Mouse (Mus musculus) ovary, postnatal 36 days (tissue): ENCODE measurements around the gene Snapc3.
"Not testable (repeated sequence)": the region's sequence is repeated elsewhere in the genome, so short reads cannot be mapped to it uniquely, and the experiment has no call there.

Source experiments
- DNase-seq: peaks from one replicate; pipeline ENCODE4 v3.0.0; 2022; ENCODE audit warnings: low spot score, mixed read lengths

The Snapc3 gene

GRCm38 (mm10) chr4:83417820-83418186, 279 bp downstream of the Snapc3 start:
- DNase-seq, result no peak

- DNase-seq, result no peak
Measured at GRCm38 (mm10) chr4:83418781-83419180, 1.3 kb downstream of the Snapc3 start.

DNA sequence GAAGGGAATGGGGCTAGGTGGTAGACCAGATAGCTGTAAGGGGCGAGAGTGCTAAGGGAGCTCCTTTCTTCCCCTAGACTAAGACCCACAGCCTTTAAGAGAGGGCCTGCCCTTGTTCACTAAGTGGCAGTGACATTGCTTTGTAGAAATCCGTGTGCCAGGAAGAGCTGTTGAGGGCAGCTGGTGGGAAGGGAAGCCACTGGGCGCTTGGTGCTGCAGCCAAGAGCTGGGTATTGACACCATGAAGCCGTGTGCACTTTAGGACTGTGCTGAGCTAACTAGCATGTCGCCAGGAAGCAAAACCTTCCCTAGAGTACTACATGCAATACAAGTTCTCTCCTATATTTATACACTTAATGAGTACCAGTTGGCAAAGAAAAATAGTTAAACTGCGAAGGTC, 6.1 kb downstream of the Snapc3 start:
- no peak for DNase-seq

- DNase-seq, result no peak
Measured at GRCm38 (mm10) chr4:83425119-83425518, 7.6 kb downstream of the Snapc3 start.

DNA sequence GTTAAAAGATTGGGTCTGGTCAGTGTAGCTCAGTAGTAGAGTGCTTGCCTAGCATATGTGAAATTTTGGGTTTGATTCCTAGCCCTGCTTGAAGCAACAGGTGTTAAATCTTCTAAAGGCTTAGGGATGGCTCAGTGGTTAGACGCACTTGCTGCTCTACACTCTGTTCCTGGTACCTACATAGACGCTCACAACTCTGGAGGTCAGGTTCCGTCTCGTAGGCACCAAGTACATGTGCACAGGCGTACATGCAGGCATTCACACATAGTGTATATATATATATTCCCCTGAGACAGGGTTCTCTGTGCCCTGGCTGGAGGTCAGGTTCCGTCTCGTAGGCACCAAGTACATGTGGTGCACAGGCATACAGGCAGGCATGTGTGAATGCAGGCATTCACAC, 9.6 kb downstream of the Snapc3 start:
- DNase-seq, result no peak

DNA sequence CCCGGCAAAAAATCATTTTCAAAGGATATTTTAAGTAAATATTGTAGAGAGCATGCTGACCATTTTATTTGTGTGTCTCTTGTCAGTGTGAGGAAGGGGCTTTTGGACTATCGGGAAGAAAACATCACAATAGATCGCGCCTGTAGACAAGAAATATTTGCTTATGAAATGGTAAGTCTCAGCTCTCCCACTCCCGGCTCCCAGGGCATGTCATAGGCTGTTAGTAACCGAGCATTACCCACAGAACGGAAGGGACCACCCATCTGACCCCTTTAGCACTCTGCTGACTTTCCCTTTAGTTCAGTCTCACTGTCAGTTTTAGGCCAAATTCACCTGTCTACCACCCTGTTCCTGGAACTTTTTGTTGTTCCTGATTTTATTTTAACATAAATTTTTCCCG, 10.2 kb downstream of the Snapc3 start:
- DNase-seq, result no peak

DNA sequence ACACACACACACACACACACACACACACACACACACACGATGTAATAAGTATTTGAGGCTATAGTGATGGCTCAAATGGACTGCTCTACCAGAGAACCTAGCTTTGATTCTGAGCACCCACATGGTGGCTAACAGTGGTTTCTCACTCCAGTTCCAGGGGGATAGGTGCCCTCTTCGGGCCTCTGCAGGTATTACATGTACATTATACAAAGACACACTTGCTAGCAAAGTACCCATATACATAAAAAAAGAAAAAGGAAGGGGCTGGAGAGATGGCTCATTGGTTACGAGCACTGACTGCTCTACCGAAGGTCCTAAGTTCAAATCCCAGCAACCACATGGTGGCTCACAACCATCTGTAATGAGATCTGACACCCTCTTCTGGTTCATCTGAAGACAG, 11.3 kb downstream of the Snapc3 start:
- no peak for DNase-seq

- DNase-seq, result no peak
Measured at GRCm38 (mm10) chr4:83431950-83432349, 14.4 kb downstream of the Snapc3 start.

- no peak for DNase-seq
Measured at GRCm38 (mm10) chr4:83432901-83433300, 15.4 kb downstream of the Snapc3 start.

- DNase-seq, result no peak
Measured at GRCm38 (mm10) chr4:83436375-83436774, 18.9 kb downstream of the Snapc3 start.

DNA sequence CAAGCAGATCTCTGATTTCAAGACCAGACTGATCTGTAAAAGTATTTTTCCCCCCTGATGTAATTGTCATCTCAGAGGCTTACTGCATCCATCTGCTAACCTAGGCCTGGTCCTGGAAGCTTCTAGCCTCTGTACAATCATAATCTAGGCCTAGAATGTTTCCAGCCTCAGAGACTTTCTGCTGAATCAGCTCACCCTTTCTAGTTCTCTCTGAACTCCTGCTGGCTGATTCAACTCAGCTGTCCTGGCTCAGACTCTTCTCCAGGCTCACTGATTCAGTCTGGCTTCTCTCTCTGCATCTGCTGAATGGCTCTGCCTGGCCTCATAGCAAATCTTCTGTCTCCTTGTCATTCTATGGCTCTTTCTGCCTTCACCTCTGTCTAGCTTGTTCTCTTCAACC, 20.6 kb downstream of the Snapc3 start:
- DNase-seq, result no peak

GRCm38 (mm10) chr4:83439045-83439444, 21.5 kb downstream of the Snapc3 start:
- no peak for DNase-seq

DNA sequence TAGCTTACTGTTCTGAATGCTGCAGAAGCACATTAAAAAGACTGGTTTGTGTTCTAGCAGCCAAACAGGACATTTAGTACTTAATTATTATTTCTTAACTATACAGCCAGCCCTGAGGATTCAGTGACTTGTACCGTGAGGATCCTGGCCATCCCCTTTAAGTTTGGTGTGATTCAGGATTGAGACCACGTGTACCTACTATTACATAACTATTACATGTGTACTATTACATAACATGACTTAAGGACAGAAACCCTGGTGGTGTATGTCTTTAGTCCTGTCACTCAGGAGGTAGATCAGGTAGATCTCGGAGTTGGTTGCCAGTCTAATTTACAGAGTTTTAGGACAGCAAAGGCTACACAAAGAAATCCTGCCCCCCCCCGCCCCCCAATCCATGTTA, 23.5 kb downstream of the Snapc3 start:
- no peak for DNase-seq

DNA sequence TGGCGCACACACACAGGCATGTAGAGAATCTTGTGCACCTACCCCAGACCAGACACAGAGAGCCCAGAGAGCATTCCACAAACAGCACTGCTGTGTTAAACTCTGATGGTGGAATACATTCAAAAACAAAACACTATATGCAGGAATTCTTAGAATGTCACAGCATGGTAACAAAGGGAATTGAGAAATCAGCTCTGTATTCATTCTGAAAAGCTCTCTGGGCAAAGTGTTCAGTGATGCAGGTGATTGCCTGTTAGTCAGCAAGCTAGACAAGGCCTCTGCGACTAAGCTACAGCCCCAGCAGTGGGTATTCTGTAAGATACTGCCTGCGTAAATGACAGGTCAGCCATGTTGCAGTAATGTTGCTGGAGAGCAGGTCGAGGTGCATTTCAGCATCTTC, 33.3 kb downstream of the Snapc3 start:
- DNase-seq, result no peak

- no peak for DNase-seq
Measured at GRCm38 (mm10) chr4:83460106-83460505, 42.6 kb downstream of the Snapc3 start.

- DNase-seq, result no peak
Measured at GRCm38 (mm10) chr4:83464827-83465226, 47.3 kb downstream of the Snapc3 start.

DNA sequence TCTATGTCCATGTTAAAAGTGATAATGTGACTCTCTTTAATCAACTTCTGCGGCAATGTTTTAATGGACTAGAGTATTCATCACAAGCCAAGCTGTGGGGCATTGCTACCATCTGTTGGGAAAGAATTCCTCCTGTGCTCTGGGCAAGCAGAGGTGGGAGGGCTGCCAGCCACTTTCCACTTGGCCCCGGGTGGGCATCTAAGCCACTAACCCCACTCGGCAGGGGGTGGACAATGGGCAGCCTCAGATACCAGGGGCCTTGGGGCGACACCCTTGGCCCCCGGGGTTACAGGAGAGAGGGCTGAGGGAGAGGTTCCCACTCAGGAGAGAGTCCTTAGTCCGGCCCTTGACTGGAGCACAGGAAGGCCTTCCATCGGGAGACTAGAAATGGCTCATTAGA, 50.1 kb downstream of the Snapc3 start:
- no peak for DNase-seq

GRCm38 (mm10) chr4:83468208-83468607, 50.7 kb downstream of the Snapc3 start:
- no peak for DNase-seq

GRCm38 (mm10) chr4:83485250-83485649, 67.7 kb downstream of the Snapc3 start:
- no peak for DNase-seq

GRCm38 (mm10) chr4:83485735-83486116, 68.2 kb downstream of the Snapc3 start:
- DNase-seq, result peak; percentile 86

DNA sequence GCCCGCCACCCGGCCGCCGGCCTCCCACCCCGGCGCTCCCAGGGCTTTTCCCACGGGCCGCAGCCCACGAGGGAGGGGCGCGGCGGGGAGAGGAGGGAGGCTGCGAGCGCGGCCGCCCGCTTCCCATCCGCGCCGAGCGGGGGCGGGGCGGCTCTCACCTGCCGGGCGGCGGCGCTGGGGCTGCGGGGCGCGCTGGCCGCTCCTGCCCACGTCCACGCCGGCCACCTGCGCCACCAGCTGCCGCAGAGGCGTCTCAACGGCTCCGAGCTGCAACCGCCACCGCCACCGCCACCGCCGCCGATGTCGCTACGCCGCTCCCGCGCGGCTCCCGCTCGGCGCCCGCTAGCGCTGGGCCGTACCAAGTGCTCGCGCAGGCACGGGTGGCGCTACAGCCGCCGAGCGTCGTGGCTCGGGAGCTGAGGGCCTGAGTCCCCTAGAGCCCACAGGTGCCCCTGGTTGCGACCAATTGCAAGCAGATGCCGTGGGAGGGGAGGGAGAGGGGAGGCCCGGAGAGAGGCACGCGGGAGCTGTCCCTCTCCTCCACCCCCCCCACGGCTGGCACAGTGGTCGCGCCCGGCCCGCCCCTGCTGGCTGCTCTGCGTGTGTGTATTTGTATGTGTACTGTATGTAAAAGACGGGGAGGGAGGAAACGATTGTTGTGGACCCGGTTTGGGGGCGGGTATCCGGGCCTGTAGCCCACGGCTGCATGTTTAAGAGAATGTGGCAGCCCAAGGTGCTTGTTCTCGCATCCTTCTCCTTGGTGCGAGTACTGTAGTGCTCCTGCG, 68.8 kb downstream of the Snapc3 start, which contains the start of gene Psip1:
Gene Psip1 (minus strand): TSS at position 343 of the 785 bp plus-strand sequence.
- peak; percentile 85 for DNase-seq

DNA sequence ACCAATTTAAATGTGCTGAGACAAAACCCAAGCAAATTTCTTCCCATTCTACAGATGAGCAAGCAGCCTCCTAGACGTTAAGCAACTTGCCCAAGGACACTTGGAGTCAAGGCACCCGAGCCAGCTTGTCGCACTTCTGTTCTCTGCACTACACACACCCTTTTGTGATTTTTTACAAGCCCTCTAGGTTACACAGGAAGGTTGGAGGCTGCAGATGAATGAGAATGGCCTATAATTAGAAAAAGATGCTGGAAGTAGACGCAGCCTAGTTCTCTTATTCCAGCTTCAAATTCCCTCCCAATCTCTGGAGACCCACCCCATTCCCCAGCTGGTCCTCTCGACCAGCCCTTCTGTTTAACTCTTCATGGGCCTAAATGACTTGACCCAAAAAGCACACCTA, 71.6 kb downstream of the Snapc3 start:
- no peak for DNase-seq

GRCm38 (mm10) chr4:83493112-83493511, 75.6 kb downstream of the Snapc3 start:
- no peak for DNase-seq

DNA sequence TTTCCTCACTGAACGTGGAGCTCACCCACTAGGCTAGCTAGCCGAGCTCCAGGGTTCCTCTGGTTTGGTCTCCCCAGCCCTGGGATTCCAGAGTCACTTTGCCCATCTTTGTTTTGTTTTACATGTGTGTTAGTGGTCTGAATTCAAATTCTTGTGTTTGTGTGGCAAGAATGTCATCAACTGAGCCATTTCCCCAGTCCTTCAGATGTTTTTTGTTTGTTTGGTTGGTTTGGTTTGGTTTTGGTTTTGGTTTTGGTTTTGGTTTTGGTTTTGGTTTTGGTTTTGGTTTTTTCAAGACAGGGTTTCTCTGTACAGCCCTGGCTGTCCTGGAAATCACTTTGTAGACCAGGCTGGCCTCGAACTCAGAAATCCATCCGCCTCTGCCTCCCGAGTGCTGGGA, 79.5 kb downstream of the Snapc3 start:
- DNase-seq, result not testable (repeated sequence)
